Mouse (Mus musculus) G1E (cell line): ENCODE data around the gene Gm28557. TPM values are rescaled to one million over a fixed set of nuclear protein-coding genes. Genes with fewer than 3 reads are reported as not detected.

ENCODE experiments used
- ATAC-seq: 2 replicates; pipeline ENCODE4 v1.8.0; 2016; ENCODE audit warnings: mild to moderate bottlenecking; ENCODE audit not compliant: insufficient number of reproducible peaks, poor library complexity, low FRiP score, severe bottlenecking; ENCODE audit errors: extremely low read depth
- DNase-seq: peaks from one replicate; pipeline ENCODE4 v3.0.0; 2012; ENCODE audit warnings: low spot score
- H3K27me3 ChIP-seq: 2 replicates; pipeline ENCODE4 v1.6.1; 2012; ENCODE audit warnings: mild to moderate bottlenecking, low read length, inconsistent platforms; ENCODE audit not compliant: insufficient read depth
- H3K36me3 ChIP-seq: replicated peaks from 2 replicates; pipeline ENCODE3; 2012; ENCODE audit warnings: mild to moderate bottlenecking, inconsistent platforms
- H3K4me1 ChIP-seq: 2 replicates; pipeline ENCODE4 v1.6.1; 2012; ENCODE audit warnings: low read depth, low read length, inconsistent platforms, mixed read lengths; ENCODE audit not compliant: insufficient read depth
- H3K4me3 ChIP-seq: 2 replicates; pipeline ENCODE4 v1.5.1; 2012; ENCODE audit warnings: low read depth, mild to moderate bottlenecking, inconsistent platforms, low read length, moderate library complexity, mixed read lengths
- H3K9me3 ChIP-seq: replicated peaks from 2 replicates; pipeline ENCODE4 v1.6.1; 2012; ENCODE audit warnings: inconsistent platforms
- CTCF ChIP-seq: IDR thresholded peaks from 2 replicates; pipeline ENCODE4 v1.5.1; 2012; ENCODE audit warnings: low read depth, low read length, inconsistent platforms, mixed read lengths
- GATA1 ChIP-seq: IDR thresholded peaks from 2 replicates; pipeline ENCODE4 v1.6.1; 2012; ENCODE audit warnings: borderline replicate concordance, low read length, inconsistent platforms, mixed read lengths
- GATA2 ChIP-seq: IDR thresholded peaks from 2 replicates; pipeline ENCODE4 v1.6.1; 2012; ENCODE audit warnings: low read depth, low read length, inconsistent platforms, borderline replicate concordance
- POLR2AphosphoS5 ChIP-seq: IDR thresholded peaks from 2 replicates; pipeline ENCODE4 v1.6.1; 2012; ENCODE audit warnings: low read depth, low read length, inconsistent platforms; ENCODE audit not compliant: insufficient replicate concordance
- TAL1 ChIP-seq: conservative IDR thresholded peaks from 2 replicates; pipeline ENCODE4 v1.6.1; 2012; ENCODE audit warnings: low read depth, low read length, inconsistent platforms, mixed read lengths
- polyA plus RNA-seq: library from polyadenylated mRNA; stranded (reverse); fragments of >175 nt; gene quantifications from 2 replicates; pipeline ENCODE4 v1.2.3, GENCODE M21; 2012
- total RNA-seq, 2 experiments: library from RNA; stranded (forward) in 1 of 2; stranded (reverse) in 1 of 2; fragments of 200-1000 nt in 1 of 2; fragments of >200 nt in 1 of 2; fragmentation: Nextera tagmentation in 1 of 2; gene quantifications; 2 replicates each; pipeline ENCODE4 v1.2.3; 2014 to 2017

Gene Gm28557
- total and polyA plus RNA-seq, 3 experiments = 0.23 to 9.3 (median 6.2) TPM

- H3K27me3 ChIP-seq = no peaks in the 10 kb centered on the region; the same call in 1 of the 2 replicates
- no peaks in the 10 kb centered on the region for H3K9me3 ChIP-seq
- DNase-seq (no peak), ATAC-seq (no peak)
- peaks cover 26% of the 10 kb centered on the region for H3K4me1 ChIP-seq
- no peak overlapping the region for H3K4me3 ChIP-seq
- TF ChIP-seq GATA2 (no peak), POLR2AphosphoS5 (no peak), GATA1 (no peak), CTCF (no peak), TAL1 (no peak)
- H3K36me3 ChIP-seq = no peaks in the 10 kb centered on the region
These were observed 3.7 kb upstream of the Gm28557 start for GRCm38 (mm10) chr13:67112096-67112495.

- peak; percentile 55 for ATAC-seq
- DNase-seq = peak; percentile 17
These were observed 410 bp upstream of the Gm28557 start for GRCm38 (mm10) chr13:67108821-67109206.

GRCm38 (mm10) chr13:67107681-67108080 is 723 bp downstream of the Gm28557 start:
- no peaks in the 10 kb centered on the region for H3K9me3 ChIP-seq
- H3K36me3 ChIP-seq = peaks cover 15% of the 10 kb centered on the region
- DNase-seq (no peak), ATAC-seq (no peak)
- TF ChIP-seq TAL1 (no peak), CTCF (no peak), POLR2AphosphoS5 (no peak), GATA1 (no peak), GATA2 (no peak)
- peak overlapping the region; percentile 77 for H3K4me3 ChIP-seq
- peaks cover 20% of the 10 kb centered on the region for H3K4me1 ChIP-seq
- no peaks in the 10 kb centered on the region; the same call in 1 of the 2 replicates for H3K27me3 ChIP-seq

More at GRCm38 (mm10) chr13:67108821-67109206, 410 bp upstream of the Gm28557 start:
- peak overlapping the region; percentile 77 for H3K4me3 ChIP-seq
- TF ChIP-seq TAL1 = no peak
- TF ChIP-seq GATA2 = no peak
- TF ChIP-seq GATA1 = no peak
- TF ChIP-seq POLR2AphosphoS5 = no peak
- TF ChIP-seq CTCF = no peak
- no peaks in the 10 kb centered on the region for H3K9me3 ChIP-seq
- peaks cover 15% of the 10 kb centered on the region for H3K36me3 ChIP-seq
- H3K27me3 ChIP-seq = no peaks in the 10 kb centered on the region; the same call in 1 of the 2 replicates
- peaks cover 24% of the 10 kb centered on the region for H3K4me1 ChIP-seq

GRCm38 (mm10) chr13:67097876-67098275 is 10.5 kb downstream of the Gm28557 start, which contains the start of gene Zfp708:
Zfp708 (minus strand) TSS chr13:67097976.
- no peak within 1 kb of the TSS for H3K4me3 ChIP-seq
- peaks cover 23% of the 10 kb centered on the region for H3K36me3 ChIP-seq
- H3K4me1 ChIP-seq = peaks cover 3% of the 10 kb centered on the region; the same call in 1 of the 2 replicates
- H3K9me3 ChIP-seq = no peaks in the 10 kb centered on the region
- no peaks in the 10 kb centered on the region for H3K27me3 ChIP-seq
- ATAC-seq (no peak), DNase-seq (no peak)
- TF ChIP-seq GATA2 = no peak
- TF ChIP-seq TAL1 = no peak
- TF ChIP-seq GATA1 = no peak
- no peak for TF ChIP-seq CTCF
- no peak for TF ChIP-seq POLR2AphosphoS5

GRCm38 (mm10) chr13:67090154-67090553 is 18.2 kb downstream of the Gm28557 start:
- no peaks in the 10 kb centered on the region for H3K4me1 ChIP-seq
- DNase-seq = no peak

GRCm38 (mm10) chr13:67081946-67082345 is 26.5 kb downstream of the Gm28557 start:
- peak overlapping the region; percentile 77; the same call in 1 of the 2 replicates for H3K4me3 ChIP-seq
- TF ChIP-seq TAL1 (no peak), GATA1 (no peak), GATA2 (no peak), POLR2AphosphoS5 (no peak), CTCF (no peak)
- ATAC-seq = no peak
- peaks cover 17% of the 10 kb centered on the region for H3K4me1 ChIP-seq
- H3K27me3 ChIP-seq = no peaks in the 10 kb centered on the region
- DNase-seq = no peak
- peaks cover 7% of the 10 kb centered on the region for H3K36me3 ChIP-seq
- no peaks in the 10 kb centered on the region for H3K9me3 ChIP-seq

More at GRCm38 (mm10) chr13:67090154-67090553, 18.2 kb downstream of the Gm28557 start:
- Histone ChIP-seq H3K9me3 (no peaks in the 10 kb centered on the region), H3K27me3 (no peaks in the 10 kb centered on the region), H3K4me3 (no peak overlapping the region), H3K36me3 (peaks cover 6% of the 10 kb centered on the region)
- ATAC-seq = no peak
- TF ChIP-seq CTCF (no peak), GATA2 (no peak)
